Mouse (Mus musculus): ENCODE data around the gene Vmn2r46. TPM values are rescaled to one million over a fixed set of nuclear protein-coding genes. Genes with fewer than 3 reads are reported as not detected.
"Not testable (repeated sequence)": the region's sequence is repeated elsewhere in the genome, so short reads cannot be mapped to it uniquely, and the experiment has no call there.

The Vmn2r46 gene
- not detected in 2 replicates for polyA plus RNA-seq (2015; fragmentation: Nextera tagmentation; extraction: Ambion mirVana)

DNA sequence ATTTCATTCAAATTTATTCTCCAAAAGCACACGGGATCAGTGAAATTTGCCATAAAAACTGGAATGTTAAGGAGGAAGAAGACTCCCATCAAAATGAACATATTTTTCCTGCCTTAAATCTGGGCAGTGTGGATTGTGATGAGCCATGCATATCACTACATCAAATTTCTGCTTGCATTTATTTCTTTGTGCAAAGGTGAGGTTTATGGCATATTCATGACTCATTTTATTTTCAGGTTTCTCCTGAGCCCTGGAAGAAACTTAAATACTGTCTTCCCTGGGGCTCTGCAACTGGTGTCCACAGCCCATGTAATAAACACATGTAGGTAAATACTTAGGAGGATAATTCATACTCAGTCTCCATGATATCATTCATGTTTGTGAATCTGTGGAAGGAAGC lies at the start of gene Vmn2r46:
Vmn2r46 (minus strand) TSS at position 101 of the 400 bp plus-strand sequence.
- H3K27me3 ChIP-seq; H3K36me3 ChIP-seq; H3K9ac ChIP-seq; ATAC-seq (ENCODE audit: low FRiP score); H3K4me3 ChIP-seq; H3K4me2 ChIP-seq; H3K4me1 ChIP-seq (replicated peaks); H3K27ac ChIP-seq; H3K9me3 ChIP-seq: not testable (repeated sequence)
- WGBS: no CpG with 5 or more reads among the region's 1 CpGs

Other genes with a start within 250 kb of the Vmn2r46 start
- gene Vmn2r47, start 70.8 kb upstream of the Vmn2r46 start, polyA plus RNA-seq (2015; fragmentation: Nextera tagmentation; extraction: Ambion mirVana): not detected in 2 replicates
- not detected in 2 replicates for gene Vmn2r48, start 183.0 kb upstream of the Vmn2r46 start, polyA plus RNA-seq (2015; fragmentation: Nextera tagmentation; extraction: Ambion mirVana)
- gene Vmn2r49, start 221.7 kb upstream of the Vmn2r46 start, polyA plus RNA-seq (2015; fragmentation: Nextera tagmentation; extraction: Ambion mirVana): not detected in 2 replicates